Mouse (Mus musculus): ENCODE results near the gene Adh6b.

The Adh6b gene

GRCm38 (mm10) chr3:138341471-138341870, at the start of gene Adh6b:
TSS of gene Adh6b (plus strand) at chr3:138341775.
- no peak for DNase-seq

- DNase-seq = no peak
These were observed 48.2 kb upstream of the Adh6b start for GRCm38 (mm10) chr3:138293298-138293895.

DNA sequence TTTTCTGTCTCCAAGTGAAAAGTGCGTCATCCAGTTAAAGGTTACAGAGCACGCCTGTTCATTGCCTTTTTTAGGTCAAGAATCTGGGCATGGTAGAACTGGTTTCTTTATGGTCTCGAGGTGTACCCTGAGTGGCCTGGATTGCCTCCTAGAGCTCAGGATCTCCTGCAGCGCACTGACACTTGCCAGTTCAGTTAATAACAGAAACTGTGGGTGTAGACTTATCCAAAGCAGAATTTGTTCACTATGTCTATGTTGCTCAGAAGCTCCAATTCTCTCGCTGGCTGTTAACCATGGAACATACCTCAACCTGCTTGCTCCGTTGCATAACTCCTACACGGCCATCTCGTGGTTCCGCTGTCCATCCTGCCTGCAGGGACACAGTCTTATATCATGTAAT, 41.4 kb upstream of the Adh6b start:
- no peak for DNase-seq

- DNase-seq = no peak
These were observed 38.9 kb upstream of the Adh6b start for GRCm38 (mm10) chr3:138302676-138303075.

- no peak for DNase-seq
These were observed 37.6 kb upstream of the Adh6b start for GRCm38 (mm10) chr3:138303771-138304488.

DNA sequence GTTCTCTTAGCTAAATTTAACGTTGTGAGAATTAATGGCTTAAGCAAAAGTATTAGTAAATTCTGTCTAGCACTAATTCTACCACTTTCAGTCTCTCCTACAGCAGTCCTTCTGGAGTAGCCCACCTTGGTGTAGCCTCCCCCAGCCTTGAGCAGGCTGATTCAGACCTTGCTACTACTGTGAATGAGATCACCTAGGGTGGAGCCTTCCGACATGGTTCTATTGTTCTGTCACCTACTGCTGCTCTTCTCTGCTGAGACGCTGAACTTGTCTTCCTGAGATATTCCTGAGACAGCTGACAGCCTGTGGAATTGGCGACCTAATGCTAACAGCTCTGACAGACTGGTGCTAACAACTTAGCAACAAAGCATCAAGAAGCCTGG, 37.1 kb upstream of the Adh6b start:
- DNase-seq = no peak

DNA sequence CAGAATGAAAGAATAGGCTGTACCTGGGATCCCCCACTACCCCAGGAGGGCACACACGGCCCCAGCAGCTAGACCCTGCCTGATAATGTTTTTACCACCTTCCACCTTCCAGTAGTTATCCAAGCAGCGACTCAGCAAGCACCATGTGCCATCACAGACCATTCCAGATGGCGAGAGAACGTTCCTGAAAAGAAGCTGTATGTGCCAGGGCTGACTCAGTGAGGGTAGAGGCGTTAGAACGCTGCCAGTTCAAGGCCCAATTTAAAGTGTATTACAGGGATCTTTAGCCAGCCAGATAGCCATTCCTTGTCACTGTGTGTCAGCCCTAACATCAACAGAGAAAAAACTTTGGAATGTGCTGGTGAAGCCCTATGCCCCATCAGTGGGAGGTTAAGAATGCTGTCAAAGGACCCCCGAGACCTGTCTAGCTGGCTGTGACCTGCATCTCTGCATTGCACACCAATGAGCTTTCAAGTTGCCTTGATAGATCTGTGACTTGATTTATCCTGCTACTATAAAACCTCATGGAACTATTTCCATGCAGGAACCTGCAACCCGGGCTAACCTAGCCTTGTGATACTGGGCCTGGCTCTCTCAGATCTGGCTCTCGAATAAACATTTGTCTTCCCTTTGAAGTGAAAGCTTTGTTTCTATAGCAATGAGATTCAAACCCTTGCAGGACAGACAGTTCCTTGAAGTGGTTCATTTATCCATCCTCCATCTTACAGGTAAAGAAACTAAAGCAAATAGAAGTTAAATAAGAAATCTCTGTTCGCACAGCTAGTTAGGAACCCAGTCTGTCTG, 35.9 kb upstream of the Adh6b start:
- no peak for DNase-seq

DNA sequence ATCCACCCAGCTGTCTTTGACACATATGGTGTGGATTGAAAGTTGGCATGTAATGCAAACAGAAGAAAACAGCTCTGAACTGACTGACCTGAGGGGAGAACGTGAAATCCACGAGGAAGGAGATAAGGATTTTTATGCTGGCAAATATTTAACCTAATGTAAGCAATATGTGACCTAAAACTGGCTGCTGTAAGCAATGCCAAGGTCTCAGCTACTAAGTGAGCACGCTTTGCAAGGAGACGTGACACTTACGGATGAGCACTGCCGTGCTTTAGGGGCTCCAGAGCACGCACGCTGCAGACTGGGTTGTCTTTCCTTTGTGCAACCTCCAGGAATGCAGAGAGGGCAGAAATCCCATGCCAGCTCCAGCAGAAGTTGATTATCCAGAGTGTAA, 35.3 kb upstream of the Adh6b start:
- no peak for DNase-seq

DNA sequence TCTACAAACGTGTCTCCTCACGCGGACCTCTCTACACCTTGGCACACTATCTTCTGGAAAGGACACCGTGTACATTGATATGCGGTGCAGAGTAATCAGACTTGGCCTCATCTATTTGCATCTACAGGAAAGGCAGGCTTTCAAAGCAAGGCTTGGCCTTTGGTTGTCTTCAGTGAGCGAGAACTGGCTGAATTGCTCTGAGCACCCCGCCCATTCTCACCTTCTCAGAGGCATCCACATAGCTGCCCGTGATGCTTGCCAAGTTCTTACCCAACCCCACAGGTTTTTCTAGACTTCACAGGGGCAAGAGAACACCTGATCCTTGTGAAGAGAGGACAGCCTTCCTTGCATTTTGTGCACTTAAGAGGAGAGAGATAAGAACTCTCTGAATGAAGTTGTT, 31.7 kb upstream of the Adh6b start:
- no peak for DNase-seq

- no peak for DNase-seq
These were observed 30.6 kb upstream of the Adh6b start for GRCm38 (mm10) chr3:138311015-138311414.

GRCm38 (mm10) chr3:138312965-138313364, 28.6 kb upstream of the Adh6b start, which contains the start of gene Adh6a:
TSS of gene Adh6a (plus strand) at chr3:138313286.
- DNase-seq = no peak

DNA sequence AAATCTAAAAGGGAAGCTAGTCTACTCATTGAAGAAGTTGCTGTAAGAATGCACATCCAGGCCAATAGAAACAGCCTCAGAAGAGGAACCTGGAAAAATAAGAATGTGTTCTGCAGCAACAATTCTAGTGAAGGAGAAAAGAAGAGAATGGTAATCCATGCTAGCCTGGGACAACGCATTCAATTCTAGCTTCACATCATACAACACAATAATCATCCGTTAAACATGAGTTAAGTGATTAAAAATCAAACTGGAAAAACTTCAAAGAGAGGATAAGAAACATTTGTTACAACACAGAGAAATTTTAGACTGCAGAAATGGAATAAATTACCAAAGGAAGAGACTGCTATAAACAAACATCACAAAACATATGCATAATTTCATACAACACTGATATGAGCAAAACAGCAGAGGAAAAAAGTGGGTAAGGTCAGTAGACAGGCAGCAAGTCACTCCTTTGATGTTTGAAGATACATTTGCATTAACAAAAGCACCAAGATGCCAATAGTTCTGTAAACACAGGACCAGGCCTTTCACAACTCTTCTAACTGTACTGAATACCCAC, 24.6 kb upstream of the Adh6b start:
- DNase-seq = no peak

DNA sequence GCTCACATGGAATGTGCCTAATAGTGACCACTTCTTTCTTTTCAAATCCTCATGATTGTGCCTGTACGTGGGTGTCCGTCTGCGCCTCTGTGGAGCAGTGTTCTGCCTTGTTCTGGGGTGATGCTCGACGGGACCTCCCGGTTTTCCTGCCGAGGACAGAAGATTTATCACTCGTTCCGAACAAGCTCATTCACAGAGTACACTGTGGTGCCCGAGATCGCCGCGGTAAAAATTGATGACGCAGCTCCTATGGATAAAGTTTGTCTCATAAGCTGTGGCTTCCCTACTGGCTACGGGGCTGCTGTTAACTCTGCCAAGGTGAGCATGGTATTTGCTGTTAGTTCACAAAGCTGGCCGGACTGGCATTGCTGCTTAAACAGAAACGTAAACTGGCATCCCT, 16.6 kb upstream of the Adh6b start:
- no peak for DNase-seq

DNA sequence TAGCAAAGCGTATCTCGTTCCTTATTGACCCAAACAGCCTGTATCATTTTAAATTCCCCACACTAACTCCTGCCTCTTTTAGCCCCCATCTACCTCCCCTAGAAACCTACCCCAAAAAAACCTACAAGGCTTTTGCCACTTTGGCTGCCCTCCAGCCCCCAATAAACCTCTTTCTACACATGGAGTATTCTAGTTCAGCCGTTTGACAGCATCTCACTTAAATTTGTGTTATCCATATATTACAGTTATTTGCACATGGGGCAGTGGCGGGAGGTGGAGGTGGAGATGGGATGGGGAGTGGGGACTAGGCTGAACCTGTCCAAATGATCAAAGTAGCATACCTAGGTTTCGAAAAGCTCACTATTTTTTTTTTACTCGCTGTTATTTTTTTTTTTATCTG, 16.1 kb upstream of the Adh6b start:
- no peak for DNase-seq

- no peak for DNase-seq
These were observed 7.7 kb upstream of the Adh6b start for GRCm38 (mm10) chr3:138333910-138334309.

GRCm38 (mm10) chr3:138334320-138334719, 7.3 kb upstream of the Adh6b start:
- no peak for DNase-seq

DNA sequence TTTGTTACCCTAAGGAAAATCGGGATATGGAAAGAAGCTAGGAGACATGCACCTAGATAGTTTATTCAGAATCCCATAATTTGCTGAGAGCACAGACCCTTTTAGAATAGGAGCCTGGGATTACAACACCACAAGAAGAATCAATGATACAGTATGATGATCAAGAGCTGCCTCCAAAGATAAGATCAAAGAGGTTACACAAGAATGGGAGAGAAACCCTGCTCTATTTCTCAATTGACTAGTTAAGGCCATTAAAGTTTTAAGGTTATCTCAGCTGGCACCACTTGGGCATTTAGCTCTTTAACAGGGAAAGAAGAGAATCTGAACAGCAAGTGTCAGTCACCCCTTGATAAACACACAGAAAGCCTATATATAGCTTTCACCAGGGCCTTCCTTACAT, 6.0 kb upstream of the Adh6b start:
- DNase-seq = no peak

GRCm38 (mm10) chr3:138336104-138336754, 5.3 kb upstream of the Adh6b start:
- DNase-seq = no peak

- no peak for DNase-seq
These were observed 5.5 kb downstream of the Adh6b start for GRCm38 (mm10) chr3:138347041-138347440.

- no peak for DNase-seq
These were observed 10.6 kb downstream of the Adh6b start for GRCm38 (mm10) chr3:138352012-138352809.

DNA sequence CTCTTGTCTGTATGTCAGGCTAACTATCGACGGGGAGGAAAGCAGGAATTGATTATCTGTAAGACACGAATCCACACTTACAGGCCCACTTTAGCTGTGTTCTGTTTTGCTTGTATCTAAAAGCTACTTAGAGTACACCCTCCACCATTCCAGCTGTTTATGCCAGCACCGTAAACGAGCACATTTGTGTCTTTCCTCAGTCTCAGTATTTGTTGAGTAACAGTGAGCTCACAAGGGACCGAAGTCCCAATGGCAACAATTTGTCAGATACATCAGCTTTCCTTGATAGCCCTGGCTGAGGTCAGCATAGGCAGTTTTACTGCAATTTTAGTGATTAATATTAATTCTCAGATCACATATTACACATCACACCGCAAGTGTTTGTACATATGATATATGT, 17.3 kb downstream of the Adh6b start:
- DNase-seq = no peak

GRCm38 (mm10) chr3:138360721-138361120, 19.1 kb downstream of the Adh6b start:
- DNase-seq = no peak
